Mouse (Mus musculus) CD4-positive, CD25-positive, alpha-beta regulatory T cell, adult 2 months (primary cell): ENCODE results near the gene D330020A13Rik.

Experiments used
- DNase-seq: peaks from one replicate; pipeline ENCODE4 v3.0.0-alpha.2; 2012; ENCODE audit warnings: low read depth, low spot score

D330020A13Rik gene

GRCm38 (mm10) chr6:120296589-120296988 is 2.4 kb downstream of the D330020A13Rik start:
- peak; percentile 8 for DNase-seq

- peak; percentile 60 for DNase-seq
Observed at GRCm38 (mm10) chr6:120301137-120301536, 7.0 kb downstream of the D330020A13Rik start.

GRCm38 (mm10) chr6:120302755-120303316 is 8.7 kb downstream of the D330020A13Rik start:
- DNase-seq: no peak

GRCm38 (mm10) chr6:120306859-120307594 is 12.9 kb downstream of the D330020A13Rik start:
- DNase-seq: no peak

- DNase-seq: no peak
Observed at GRCm38 (mm10) chr6:120309338-120309737, 15.2 kb downstream of the D330020A13Rik start.

GRCm38 (mm10) chr6:120309787-120310186 is 15.6 kb downstream of the D330020A13Rik start:
- no peak for DNase-seq

GRCm38 (mm10) chr6:120312443-120312842 is 18.3 kb downstream of the D330020A13Rik start:
- no peak for DNase-seq

GRCm38 (mm10) chr6:120318303-120318940 is 24.3 kb downstream of the D330020A13Rik start:
- no peak for DNase-seq

GRCm38 (mm10) chr6:120319129-120319528 is 25.0 kb downstream of the D330020A13Rik start:
- DNase-seq: no peak

- DNase-seq: no peak
Observed at GRCm38 (mm10) chr6:120320369-120320768, 26.2 kb downstream of the D330020A13Rik start.

GRCm38 (mm10) chr6:120324295-120324927 is 30.2 kb downstream of the D330020A13Rik start:
- DNase-seq: peak; percentile 91

- no peak for DNase-seq
Observed at GRCm38 (mm10) chr6:120332351-120332750, 38.2 kb downstream of the D330020A13Rik start.

- DNase-seq: no peak
Observed at GRCm38 (mm10) chr6:120343992-120344391, 49.8 kb downstream of the D330020A13Rik start.
